Mouse (Mus musculus): ENCODE data around the gene Cltc. TPM values are rescaled to one million over a fixed set of nuclear protein-coding genes. Genes with fewer than 3 reads are reported as not detected.
"Not testable (repeated sequence)": the region's sequence is repeated elsewhere in the genome, so short reads cannot be mapped to it uniquely, and the experiment has no call there.

The Cltc gene
- 148 and 164 TPM in 2 replicates for polyA plus RNA-seq (2015; fragmentation: Nextera tagmentation; extraction: Ambion mirVana)

DNA sequence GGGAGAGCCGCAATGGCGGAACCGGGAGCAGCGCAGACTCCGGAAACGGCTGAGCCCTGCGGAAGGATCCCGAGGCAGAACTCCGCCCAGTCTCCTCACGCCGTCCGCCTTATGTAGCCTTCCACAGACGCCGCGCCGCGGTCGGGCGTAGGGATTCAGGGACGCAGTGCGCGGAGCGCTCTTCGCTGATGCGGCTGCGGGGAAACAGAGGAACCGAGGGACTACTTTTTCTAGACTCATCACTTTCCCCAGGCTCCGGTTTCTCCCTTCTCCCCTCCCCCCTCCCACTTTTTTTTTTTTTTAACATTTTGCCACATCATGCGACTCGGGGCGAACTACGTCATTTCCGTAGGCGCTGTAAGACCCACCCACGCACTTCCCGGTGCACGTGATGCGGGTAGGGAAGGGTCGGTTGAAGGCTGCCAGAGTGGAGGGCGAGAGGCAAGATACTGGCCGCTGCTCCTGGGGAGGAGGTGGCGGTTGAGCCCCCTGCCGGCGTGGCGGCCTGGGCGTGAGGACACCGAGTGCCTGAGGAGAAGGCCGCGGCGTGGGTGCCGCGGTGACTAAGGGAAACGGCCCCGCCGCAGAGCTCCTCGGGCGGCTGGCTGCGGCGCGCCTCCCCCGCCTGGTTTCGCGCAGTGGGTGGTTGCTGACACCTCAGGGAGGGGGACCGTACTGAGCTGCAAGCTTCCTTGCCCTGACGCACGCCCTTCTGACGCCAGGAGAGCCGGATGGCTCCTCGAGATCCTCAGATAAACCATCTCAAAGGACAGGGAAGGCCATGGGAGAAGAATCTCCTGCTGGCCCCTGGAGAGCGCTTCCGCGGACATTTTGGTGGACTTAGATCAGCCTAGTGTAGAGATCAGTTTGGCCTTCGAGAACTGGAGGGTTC is at the start of gene Cltc:
Cltc (minus strand) TSS at position 86 of the 892 bp plus-strand sequence.
- H3K4me3 ChIP-seq (replicated peaks; ENCODE audit: low read length) = peak within 1 kb of the TSS; percentile 100
- no peaks in the 10 kb centered on the region for H3K27me3 ChIP-seq (ENCODE audit: control insufficient read depth, insufficient read depth, low read length)
- peak within 1 kb of the TSS; percentile 95 for H3K4me2 ChIP-seq (ENCODE audit: low read depth, low read length)
- peak; percentile 95 for ATAC-seq (ENCODE audit: insufficient read depth, low FRiP score)
- H3K27ac ChIP-seq (ENCODE audit: low read length) = peak within 1 kb of the TSS; percentile 100
- H3K4me1 ChIP-seq (ENCODE audit: control insufficient read depth, insufficient read depth, low read length) = peaks cover 25% of the 10 kb centered on the region
- H3K9ac ChIP-seq (ENCODE audit: low read length) = peak within 1 kb of the TSS; percentile 98
- under 1% methylated on average over 73 of the region's 73 CpGs for WGBS
- H3K36me3 ChIP-seq (ENCODE audit: control insufficient read depth, insufficient read depth, low read length) = no peaks in the 10 kb centered on the region
- H3K9me3 ChIP-seq (replicated peaks; ENCODE audit: control insufficient read depth, low read length) = no peaks in the 10 kb centered on the region

DNA sequence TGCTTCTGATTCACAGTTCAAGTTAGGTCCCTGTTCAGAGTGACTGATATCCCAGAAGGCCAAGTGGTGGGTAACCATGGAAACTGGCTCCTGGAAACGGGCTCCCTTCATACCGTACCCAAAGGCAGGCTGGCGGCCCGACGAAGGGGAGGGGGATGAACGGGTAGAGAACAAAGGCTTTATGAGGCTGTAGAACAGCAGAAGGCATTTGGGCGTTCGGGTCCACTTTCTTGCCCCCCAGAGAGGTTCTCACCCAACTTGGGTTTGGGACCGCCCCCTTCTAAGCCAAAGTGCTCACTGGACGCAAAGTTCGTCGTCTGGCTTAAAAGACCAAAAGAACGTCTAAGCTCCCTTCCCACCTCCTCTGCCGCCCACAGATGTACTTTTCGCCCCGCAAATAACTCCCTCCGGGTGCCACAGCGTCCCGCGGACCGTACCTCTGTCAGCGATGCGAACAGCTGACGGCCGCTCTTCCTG is 49.7 kb upstream of the Cltc start:
- H3K4me2 ChIP-seq (ENCODE audit: low read depth, low read length) = peak overlapping the region; percentile 69
- peak overlapping the region; percentile 85 for H3K9ac ChIP-seq (ENCODE audit: low read length)
- H3K27ac ChIP-seq (ENCODE audit: low read length) = peak overlapping the region; percentile 73
- H3K27me3 ChIP-seq (ENCODE audit: control insufficient read depth, insufficient read depth, low read length) = no peaks in the 10 kb centered on the region
- peaks cover 2% of the 10 kb centered on the region; the same call in 1 of the 2 replicates for H3K4me1 ChIP-seq (ENCODE audit: control insufficient read depth, insufficient read depth, low read length)
- peak overlapping the region; percentile 100 for H3K4me3 ChIP-seq (replicated peaks; ENCODE audit: low read length)
- under 1% methylated on average over 25 of the region's 25 CpGs for WGBS
- peak; percentile 57; the same call in 1 of the 2 replicates for ATAC-seq (ENCODE audit: insufficient read depth, low FRiP score)
- no peaks in the 10 kb centered on the region for H3K9me3 ChIP-seq (replicated peaks; ENCODE audit: control insufficient read depth, low read length)
- 0 out of 2 replicates have a peak, but pooled peaks cover 6% of the 10 kb centered on the region for H3K36me3 ChIP-seq (ENCODE audit: control insufficient read depth, insufficient read depth, low read length)

DNA sequence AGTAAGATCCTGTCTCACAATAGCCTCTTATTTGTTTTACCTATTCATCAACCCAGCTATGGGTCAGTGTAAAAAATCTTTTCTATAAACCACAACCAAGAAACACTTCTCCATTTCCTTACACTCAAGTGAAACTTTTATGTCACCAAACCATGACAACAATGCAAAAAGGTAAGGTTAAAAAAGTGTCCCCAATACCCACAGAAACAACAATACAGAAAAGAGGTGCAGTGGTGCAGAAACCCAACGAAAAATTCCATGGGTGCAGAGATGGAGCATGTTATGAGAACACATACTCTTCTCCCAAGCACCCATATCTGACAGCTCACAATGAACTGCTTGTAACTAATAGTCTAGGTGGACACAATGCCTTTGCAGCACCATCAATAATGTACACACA is 36.8 kb upstream of the Cltc start:
- no peak overlapping the region for H3K4me2 ChIP-seq (ENCODE audit: low read depth, low read length)
- no peak overlapping the region for H3K9ac ChIP-seq (ENCODE audit: low read length)
- H3K27me3 ChIP-seq (ENCODE audit: control insufficient read depth, insufficient read depth, low read length) = no peaks in the 10 kb centered on the region
- WGBS = 77% methylated on average over 1 of the region's 1 CpGs
- H3K36me3 ChIP-seq (ENCODE audit: control insufficient read depth, insufficient read depth, low read length) = peaks cover 5% of the 10 kb centered on the region
- no peak for ATAC-seq (ENCODE audit: insufficient read depth, low FRiP score)
- no peaks in the 10 kb centered on the region for H3K9me3 ChIP-seq (replicated peaks; ENCODE audit: control insufficient read depth, low read length)
- no peaks in the 10 kb centered on the region for H3K4me1 ChIP-seq (ENCODE audit: control insufficient read depth, insufficient read depth, low read length)
- no peak overlapping the region for H3K27ac ChIP-seq (ENCODE audit: low read length)
- H3K4me3 ChIP-seq (replicated peaks; ENCODE audit: low read length) = no peak overlapping the region

DNA sequence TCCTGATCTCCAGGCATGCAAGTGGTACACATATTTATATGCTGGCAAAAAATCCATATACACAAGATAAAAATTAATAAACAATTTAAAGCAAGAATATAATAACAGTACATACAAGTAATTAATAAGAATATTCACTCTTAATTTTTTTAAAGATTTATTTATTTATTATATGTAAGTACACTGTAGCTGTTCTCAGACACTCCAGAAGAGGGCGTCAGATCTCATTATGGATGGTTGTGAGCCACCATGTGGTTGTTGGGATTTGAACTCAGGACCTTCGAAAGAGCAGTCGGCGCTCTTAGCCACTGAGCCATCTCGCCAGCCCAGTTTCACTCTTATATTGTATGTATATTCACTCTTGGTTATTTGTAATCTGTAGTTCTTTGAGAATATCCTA is 30.1 kb upstream of the Cltc start:
- not testable (repeated sequence) for ATAC-seq (ENCODE audit: insufficient read depth, low FRiP score); H3K36me3 ChIP-seq (ENCODE audit: control insufficient read depth, insufficient read depth, low read length)
- 95% methylated on average over 5 of the region's 5 CpGs for WGBS

DNA sequence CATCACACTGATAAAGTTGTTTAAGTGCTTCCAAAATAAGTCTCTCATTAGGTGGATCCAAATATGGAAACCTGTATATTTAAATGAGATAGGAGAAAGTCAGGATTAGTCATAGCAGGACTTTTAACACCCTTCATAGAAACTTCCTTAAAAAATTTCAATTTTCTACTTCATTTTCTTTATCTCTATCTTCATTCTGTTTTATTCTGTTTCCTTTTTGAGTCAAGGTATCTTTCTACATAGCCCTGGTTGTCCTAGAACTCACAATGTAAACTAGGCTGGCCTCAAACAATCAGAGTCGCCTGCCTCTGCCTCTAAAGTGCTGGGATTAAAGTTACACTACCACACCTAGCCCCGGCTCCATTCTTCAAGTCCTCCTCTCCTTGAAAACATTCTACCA is 28.4 kb upstream of the Cltc start:
- H3K27me3 ChIP-seq (ENCODE audit: control insufficient read depth, insufficient read depth, low read length) = no peaks in the 10 kb centered on the region
- H3K27ac ChIP-seq (ENCODE audit: low read length) = no peak overlapping the region
- H3K9ac ChIP-seq (ENCODE audit: low read length) = no peak overlapping the region
- no peaks in the 10 kb centered on the region for H3K9me3 ChIP-seq (replicated peaks; ENCODE audit: control insufficient read depth, low read length)
- H3K4me2 ChIP-seq (ENCODE audit: low read depth, low read length) = no peak overlapping the region
- peaks cover 4% of the 10 kb centered on the region; the same call in 1 of the 2 replicates for H3K36me3 ChIP-seq (ENCODE audit: control insufficient read depth, insufficient read depth, low read length)
- no peak for ATAC-seq (ENCODE audit: insufficient read depth, low FRiP score)
- no peaks in the 10 kb centered on the region for H3K4me1 ChIP-seq (ENCODE audit: control insufficient read depth, insufficient read depth, low read length)
- 86% methylated on average over 2 of the region's 2 CpGs for WGBS
- no peak overlapping the region for H3K4me3 ChIP-seq (replicated peaks; ENCODE audit: low read length)

More for the DNA sequence above, 30.1 kb upstream of the Cltc start:
- not testable (repeated sequence) for H3K4me2 ChIP-seq (ENCODE audit: low read depth, low read length); H3K27ac ChIP-seq (ENCODE audit: low read length); H3K27me3 ChIP-seq (ENCODE audit: control insufficient read depth, insufficient read depth, low read length); H3K9ac ChIP-seq (ENCODE audit: low read length); H3K4me3 ChIP-seq (replicated peaks; ENCODE audit: low read length); H3K9me3 ChIP-seq (replicated peaks; ENCODE audit: control insufficient read depth, low read length); H3K4me1 ChIP-seq (ENCODE audit: control insufficient read depth, insufficient read depth, low read length)

DNA sequence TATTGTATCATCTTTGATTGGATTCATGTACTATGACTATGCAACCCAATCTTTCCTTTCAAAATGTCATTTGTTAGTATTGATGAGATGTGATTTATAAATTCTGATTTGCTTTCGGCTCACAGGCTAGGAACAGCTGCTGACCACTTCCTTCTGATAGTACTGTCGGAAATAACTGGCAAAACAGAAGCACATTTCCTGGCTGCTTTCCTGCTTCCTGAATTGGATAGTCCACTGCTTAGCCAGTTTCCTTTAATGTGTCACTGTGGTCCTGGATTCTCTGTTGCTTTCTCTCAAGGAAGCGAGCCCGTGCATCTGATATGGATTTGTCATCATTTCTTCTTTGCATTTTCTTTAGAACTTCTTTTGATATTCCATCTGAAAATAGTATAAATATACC is 12.5 kb upstream of the Cltc start:
- H3K36me3 ChIP-seq (ENCODE audit: control insufficient read depth, insufficient read depth, low read length) = 0 out of 2 replicates have a peak, but pooled peaks cover 4% of the 10 kb centered on the region
- H3K9me3 ChIP-seq (replicated peaks; ENCODE audit: control insufficient read depth, low read length) = no peaks in the 10 kb centered on the region
- no peaks in the 10 kb centered on the region for H3K4me1 ChIP-seq (ENCODE audit: control insufficient read depth, insufficient read depth, low read length)
- 84% methylated on average over 4 of the region's 4 CpGs for WGBS
- no peak overlapping the region for H3K4me3 ChIP-seq (replicated peaks; ENCODE audit: low read length)
- no peak overlapping the region for H3K27ac ChIP-seq (ENCODE audit: low read length)
- no peak for ATAC-seq (ENCODE audit: insufficient read depth, low FRiP score)
- H3K4me2 ChIP-seq (ENCODE audit: low read depth, low read length) = no peak overlapping the region
- no peaks in the 10 kb centered on the region for H3K27me3 ChIP-seq (ENCODE audit: control insufficient read depth, insufficient read depth, low read length)
- no peak overlapping the region for H3K9ac ChIP-seq (ENCODE audit: low read length)

DNA sequence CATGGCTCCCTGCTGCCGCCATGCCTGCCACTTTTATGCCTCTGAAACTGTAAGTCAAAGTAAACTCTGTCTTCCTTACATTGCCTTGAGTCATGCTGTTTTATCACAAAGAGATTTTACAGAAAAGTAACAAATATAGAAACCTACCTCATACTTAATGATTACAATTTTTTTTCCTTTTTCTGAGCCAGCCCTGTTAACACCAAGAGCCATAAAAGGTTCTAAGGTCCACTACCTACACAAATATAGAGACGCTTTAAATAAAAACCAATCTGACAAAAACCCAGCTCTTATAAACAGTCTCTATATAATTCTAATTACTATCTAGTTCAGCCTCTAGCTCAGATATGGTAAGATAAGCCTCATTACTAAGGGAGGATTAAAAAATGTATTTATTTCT is 7.1 kb upstream of the Cltc start:
- no peak for ATAC-seq (ENCODE audit: insufficient read depth, low FRiP score)
- H3K9ac ChIP-seq (ENCODE audit: low read length) = no peak overlapping the region
- no peaks in the 10 kb centered on the region for H3K36me3 ChIP-seq (ENCODE audit: control insufficient read depth, insufficient read depth, low read length)
- no peak overlapping the region for H3K27ac ChIP-seq (ENCODE audit: low read length)
- H3K4me1 ChIP-seq (ENCODE audit: control insufficient read depth, insufficient read depth, low read length) = no peaks in the 10 kb centered on the region
- no peak overlapping the region for H3K4me2 ChIP-seq (ENCODE audit: low read depth, low read length)
- WGBS = 82% methylated on average over 2 of the region's 2 CpGs
- no peaks in the 10 kb centered on the region for H3K9me3 ChIP-seq (replicated peaks; ENCODE audit: control insufficient read depth, low read length)
- H3K4me3 ChIP-seq (replicated peaks; ENCODE audit: low read length) = no peak overlapping the region
- no peaks in the 10 kb centered on the region for H3K27me3 ChIP-seq (ENCODE audit: control insufficient read depth, insufficient read depth, low read length)

DNA sequence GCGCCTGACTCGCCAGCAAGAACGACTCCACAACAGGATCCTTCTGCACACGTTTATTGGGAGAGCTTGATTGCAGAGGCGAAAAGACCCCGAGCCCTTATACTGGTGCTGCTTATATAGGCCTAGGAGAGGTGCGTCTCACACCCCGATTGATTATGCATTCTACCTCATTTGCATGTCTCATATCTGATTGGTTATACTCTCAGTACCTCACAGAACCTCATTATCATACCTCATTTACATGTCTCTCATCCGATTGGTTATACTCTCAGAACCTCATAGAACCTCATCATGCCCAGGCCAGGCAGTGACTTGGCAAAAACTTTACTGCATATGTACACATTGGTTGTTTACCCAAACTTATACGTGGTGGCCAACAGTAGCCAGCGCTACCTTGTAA is 5.8 kb upstream of the Cltc start:
- ATAC-seq (ENCODE audit: insufficient read depth, low FRiP score); H3K27me3 ChIP-seq (ENCODE audit: control insufficient read depth, insufficient read depth, low read length); H3K4me3 ChIP-seq (replicated peaks; ENCODE audit: low read length); H3K27ac ChIP-seq (ENCODE audit: low read length); H3K9me3 ChIP-seq (replicated peaks; ENCODE audit: control insufficient read depth, low read length); H3K36me3 ChIP-seq (ENCODE audit: control insufficient read depth, insufficient read depth, low read length); H3K9ac ChIP-seq (ENCODE audit: low read length); H3K4me1 ChIP-seq (ENCODE audit: control insufficient read depth, insufficient read depth, low read length); H3K4me2 ChIP-seq (ENCODE audit: low read depth, low read length): not testable (repeated sequence)
- WGBS = 94% methylated on average over 11 of the region's 11 CpGs

DNA sequence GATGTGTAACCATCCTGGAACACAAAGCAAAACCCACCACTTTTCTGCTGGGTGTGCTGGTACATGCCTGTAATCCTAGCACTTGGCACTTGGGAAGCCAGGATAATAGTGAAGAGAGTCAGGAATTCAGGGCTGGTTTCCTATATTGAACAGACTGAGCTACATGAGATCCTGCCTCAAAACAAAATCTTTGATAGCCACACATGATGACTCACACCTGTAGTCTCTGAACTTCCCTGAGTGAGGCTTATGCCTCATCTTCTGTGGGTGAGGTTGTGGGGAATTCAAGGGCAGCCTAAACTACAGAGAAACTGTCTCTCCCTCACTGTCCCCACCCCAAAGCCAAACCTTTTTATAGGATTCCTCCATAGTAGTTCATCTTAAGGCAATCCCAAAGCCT is 3.0 kb upstream of the Cltc start:
- no peak for ATAC-seq (ENCODE audit: insufficient read depth, low FRiP score)
- Histone ChIP-seq H3K9me3 (replicated peaks; ENCODE audit: control insufficient read depth, low read length) (no peaks in the 10 kb centered on the region), H3K4me2 (ENCODE audit: low read depth, low read length) (no peak overlapping the region), H3K27me3 (ENCODE audit: control insufficient read depth, insufficient read depth, low read length) (no peaks in the 10 kb centered on the region), H3K4me1 (ENCODE audit: control insufficient read depth, insufficient read depth, low read length) (peaks cover 13% of the 10 kb centered on the region), H3K9ac (ENCODE audit: low read length) (no peak overlapping the region), H3K36me3 (ENCODE audit: control insufficient read depth, insufficient read depth, low read length) (no peaks in the 10 kb centered on the region), H3K27ac (ENCODE audit: low read length) (no peak overlapping the region), H3K4me3 (replicated peaks; ENCODE audit: low read length) (no peak overlapping the region)

Data from stomach, embryonic 16.5 days (tissue).